Mouse (Mus musculus) G1E-ER4 (cell line): ENCODE data around the gene Hist1h3d. TPM values are rescaled to one million over a fixed set of nuclear protein-coding genes. Genes with fewer than 3 reads are reported as not detected.

Experiments used
- GATA1 ChIP-seq: IDR thresholded peaks from one replicate; pipeline ENCODE4 v1.8.0; 2012; ENCODE audit warnings: low read length, inconsistent platforms
- polyA plus RNA-seq: library from polyadenylated mRNA; stranded (reverse); fragments of >175 nt; gene quantifications from 2 replicates; pipeline ENCODE4 v1.2.3, GENCODE M21; 2012

Hist1h3d gene
- polyA plus RNA-seq, 1 experiment, result 3.8 TPM

GRCm38 (mm10) chr13:23581408-23582218 lies 6.0 kb downstream of the Hist1h3d start, which contains the start of gene Hist1h4d:
Gene Hist1h4d, plus strand, starts transcription at chr13:23581598.
- TF ChIP-seq GATA1, result no peak

- no peak for TF ChIP-seq GATA1
Measured at GRCm38 (mm10) chr13:23582219-23583056, 6.9 kb downstream of the Hist1h3d start.

GRCm38 (mm10) chr13:23583387-23584068 lies 8.0 kb downstream of the Hist1h3d start:
- TF ChIP-seq GATA1, result no peak

- no peak for TF ChIP-seq GATA1
Measured at GRCm38 (mm10) chr13:23584331-23584730, 8.8 kb downstream of the Hist1h3d start.

GRCm38 (mm10) chr13:23585029-23585441 lies 9.5 kb downstream of the Hist1h3d start:
- no peak for TF ChIP-seq GATA1

GRCm38 (mm10) chr13:23586099-23586939 lies 10.8 kb downstream of the Hist1h3d start:
- no peak for TF ChIP-seq GATA1

- no peak for TF ChIP-seq GATA1
Measured at GRCm38 (mm10) chr13:23586940-23587225, 11.3 kb downstream of the Hist1h3d start.

- TF ChIP-seq GATA1, result no peak
Measured at GRCm38 (mm10) chr13:23591206-23591605, 15.6 kb downstream of the Hist1h3d start.

GRCm38 (mm10) chr13:23591886-23592285 lies 16.3 kb downstream of the Hist1h3d start:
- TF ChIP-seq GATA1, result peak; percentile 42

- no peak for TF ChIP-seq GATA1
Measured at GRCm38 (mm10) chr13:23592614-23593013, 17.1 kb downstream of the Hist1h3d start.

GRCm38 (mm10) chr13:23593051-23593770 lies 17.6 kb downstream of the Hist1h3d start:
- no peak for TF ChIP-seq GATA1

GRCm38 (mm10) chr13:23595185-23595584 lies 19.6 kb downstream of the Hist1h3d start:
- no peak for TF ChIP-seq GATA1

GRCm38 (mm10) chr13:23595622-23596372 lies 20.2 kb downstream of the Hist1h3d start:
- peak; percentile 32 for TF ChIP-seq GATA1

- TF ChIP-seq GATA1, result no peak
Measured at GRCm38 (mm10) chr13:23597957-23598356, 22.4 kb downstream of the Hist1h3d start.
